In the genomic region with DNA sequence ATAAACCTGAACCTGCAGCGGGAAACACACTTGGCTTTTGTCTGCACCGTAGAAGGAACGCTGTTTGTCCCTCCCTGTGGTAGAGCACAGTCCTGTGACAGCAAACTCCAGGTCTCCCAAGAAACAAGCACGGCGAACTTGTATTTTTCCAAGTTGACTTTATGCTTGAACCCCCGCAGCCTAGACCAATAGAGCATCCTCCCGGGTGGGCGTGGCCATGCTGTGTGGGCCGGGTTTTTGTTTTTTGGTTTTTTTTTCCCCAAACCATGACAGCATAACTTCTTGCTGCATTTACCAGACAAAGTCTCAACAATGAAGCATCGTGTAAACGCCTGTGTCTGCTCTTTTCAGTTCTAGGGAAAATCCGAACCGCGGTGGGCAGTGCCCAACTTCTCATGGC, we compare ENCODE assay signal across 13 mouse cellular contexts. TPM values are rescaled to one million over a fixed set of nuclear protein-coding genes. Genes with fewer than 3 reads are reported as not detected.
DNase-seq lines count a peak whose midpoint lies in the region; ATAC-seq lines count a peak whose summit lies in the region.
"Had no signal": no experiment of that assay in that cellular context is flagged by ENCODE, and none has a peak within 500 bp of the region (broad histone marks: within the 10 kb centered on the region; RNA-seq: fewer than 3 reads in every experiment).

No protein-coding gene starts in this region.

- peak overlapping the region; percentile 6; the same call in 1 of the 2 replicates for H3K4me2 ChIP-seq in kidney, embryonic 14.5 days (replicated peaks; ENCODE audit: low read depth, low read length)
- H3K4me2 ChIP-seq: liver, embryonic 15.5 days had no signal

- H3K4me1 ChIP-seq in kidney, embryonic 14.5 days (ENCODE audit: control insufficient read depth, insufficient read depth, low read length), result peaks cover 9% of the 10 kb centered on the region
- H3K4me1 ChIP-seq: liver, embryonic 15.5 days had no signal

- no peak overlapping the region for H3K27ac ChIP-seq in kidney, embryonic 14.5 days (ENCODE audit: low read depth, low read length)
- H3K27ac ChIP-seq: liver, embryonic 15.5 days had no signal

- DNase-seq in kidney, adult 8-10 months, result no peak
- DNase-seq in ovary, adult 18-20 months (ENCODE audit: low spot score), result peak; percentile 59
- no peak for DNase-seq in ovary, postnatal 10 days (ENCODE audit: low spot score)
- peak; percentile 70 for DNase-seq in adrenal gland, postnatal 10 days
- peak; percentile 70 for DNase-seq in testis, postnatal 10 days (ENCODE audit: low spot score)
- DNase-seq in gastrocnemius, adult 8-10 months (ENCODE audit: low spot score in 2 of 2), result no peak
- no peak for DNase-seq in thymus, postnatal 0 days (ENCODE audit: low spot score)
- DNase-seq: cerebellum, adult 11 months; heart, adult 18-20 months; heart, postnatal 14 days; thymus, adult 18-20 months had no signal

- no peak for ATAC-seq in kidney, embryonic 14.5 days (ENCODE audit: low FRiP score, low TSS enrichment)

- H3K36me3 ChIP-seq in kidney, embryonic 14.5 days (ENCODE audit: control insufficient read depth, insufficient read depth, low read length), result no peaks in the 10 kb centered on the region
- H3K36me3 ChIP-seq: liver, embryonic 15.5 days had no signal

- WGBS in kidney, embryonic 14.5 days, result 38% methylated on average over 14 of the region's 14 CpGs

- no peak overlapping the region for H3K4me3 ChIP-seq in kidney, embryonic 14.5 days (ENCODE audit: low read length)
- H3K4me3 ChIP-seq: liver, embryonic 15.5 days had no signal

- H3K9ac ChIP-seq in kidney, embryonic 14.5 days (ENCODE audit: low read depth, low read length), result peak overlapping the region; percentile 28; the same call in 1 of the 2 replicates
- H3K9ac ChIP-seq: liver, embryonic 15.5 days had no signal

- H3K27me3 ChIP-seq in kidney, embryonic 14.5 days (ENCODE audit: control insufficient read depth, insufficient read depth, low read length), result no peaks in the 10 kb centered on the region
- H3K27me3 ChIP-seq: liver, embryonic 15.5 days had no signal

- H3K9me3 ChIP-seq in kidney, embryonic 14.5 days (ENCODE audit: control insufficient read depth, low read length), result no peaks in the 10 kb centered on the region
- H3K9me3 ChIP-seq: liver, embryonic 15.5 days had no signal

RNA-seq across cellular contexts. Expression of gene Tgif1, which starts 44.5 kb away (rescaled TPM):
- 82.8 and 88.6 TPM in 2 replicates for polyA plus RNA-seq in kidney, embryonic 14.5 days (2014; fragmentation: Nextera tagmentation; extraction: Ambion mirVana)
- total RNA-seq in adrenal gland, postnatal 10 days (2021), result 10 to 100 TPM; 35.7 to 51.8 TPM
- total RNA-seq in gastrocnemius, adult 8-10 months (2022), result 1 to 10 TPM; 5.6 to 7.2 (median 5.9) TPM
- polyA plus RNA-seq in thymus, postnatal 0 days (2015; fragmentation: Nextera tagmentation; extraction: Ambion mirVana), result 36.4 and 37.8 TPM in 2 replicates

Comparison
In these comparisons a context has a peak if more than half of its experiments do, and no peak if none do; other contexts are left out.
1. DNase-seq: peak in ovary, adult 18-20 months (single experiment), adrenal gland, postnatal 10 days (single experiment) and testis, postnatal 10 days (single experiment); none in kidney, adult 8-10 months (0 of 2), ovary, postnatal 10 days (single experiment), gastrocnemius, adult 8-10 months (0 of 2) and thymus, postnatal 0 days (single experiment).
2. RNA of gene Tgif1, which starts 44.5 kb away (total RNA-seq): 35.7 to 51.8 TPM in adrenal gland, postnatal 10 days; 5.6 to 7.2 TPM in gastrocnemius, adult 8-10 months; every median in the first group is over 4 times any median in the second.